Mouse (Mus musculus): ENCODE measurements around the gene B4galt4. TPM values are rescaled to one million over a fixed set of nuclear protein-coding genes. Genes with fewer than 3 reads are reported as not detected.

B4galt4 gene
- polyA plus RNA-seq, 1 experiment: 16.6 TPM

DNA sequence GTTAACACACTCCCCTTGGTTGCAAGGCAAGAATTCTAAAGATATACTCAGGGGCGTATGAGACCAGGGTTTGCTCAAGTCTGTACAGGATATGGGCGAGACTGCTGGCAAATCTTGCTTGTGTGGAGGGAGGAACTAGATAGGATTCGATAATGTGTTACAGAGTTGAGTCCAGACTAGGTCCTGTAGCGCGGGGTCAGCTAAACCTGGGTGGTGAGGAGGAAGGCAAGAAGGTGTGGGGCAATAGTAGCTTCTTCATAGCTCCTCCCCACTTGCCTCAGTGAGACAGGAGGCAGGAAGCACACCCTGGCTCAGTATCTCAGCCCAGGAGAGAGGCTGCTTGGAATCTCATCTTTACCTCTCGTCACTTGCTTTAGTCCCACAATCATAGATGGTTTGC lies 12.9 kb upstream of the B4galt4 start:
- no peak for DNase-seq (ENCODE audit: low spot score)

- DNase-seq (ENCODE audit: low spot score): no peak
These were observed 12.3 kb upstream of the B4galt4 start for GRCm38 (mm10) chr16:38729610-38730288.

GRCm38 (mm10) chr16:38730921-38731320 lies 11.1 kb upstream of the B4galt4 start:
- no peak for DNase-seq (ENCODE audit: low spot score)

DNA sequence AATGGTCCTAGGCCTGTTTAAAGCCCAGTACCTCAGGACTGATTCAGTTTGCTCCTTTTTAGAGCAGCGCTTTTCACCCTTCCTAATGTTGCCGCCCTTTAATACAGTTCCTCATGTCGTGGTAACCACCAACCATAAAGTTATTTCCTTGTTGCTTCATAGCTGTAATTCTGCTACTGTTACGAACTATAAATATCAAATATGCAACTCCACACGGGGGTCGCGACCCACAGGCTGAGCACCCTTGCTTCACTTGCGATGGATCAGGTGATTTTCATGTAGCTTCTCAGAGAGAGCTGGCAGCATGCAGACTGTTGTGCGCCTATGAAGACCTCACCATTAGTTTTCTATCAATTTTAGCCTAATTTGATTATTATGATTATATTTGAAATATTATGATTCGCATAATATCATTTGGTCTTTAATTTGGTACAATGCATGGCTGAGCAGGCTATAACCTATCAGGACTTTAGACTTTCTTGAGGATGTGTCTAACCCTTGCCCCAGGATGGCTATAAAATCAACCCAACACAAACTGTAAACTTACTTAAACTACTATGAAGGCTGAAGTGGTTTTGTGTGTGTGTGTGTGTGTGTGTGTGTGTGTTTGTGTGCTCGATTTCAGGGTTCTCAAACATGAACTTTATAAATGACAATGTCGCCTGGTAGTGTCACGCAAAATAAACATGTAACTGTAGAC lies 710 bp upstream of the B4galt4 start:
- DNase-seq (ENCODE audit: low spot score): no peak

DNA sequence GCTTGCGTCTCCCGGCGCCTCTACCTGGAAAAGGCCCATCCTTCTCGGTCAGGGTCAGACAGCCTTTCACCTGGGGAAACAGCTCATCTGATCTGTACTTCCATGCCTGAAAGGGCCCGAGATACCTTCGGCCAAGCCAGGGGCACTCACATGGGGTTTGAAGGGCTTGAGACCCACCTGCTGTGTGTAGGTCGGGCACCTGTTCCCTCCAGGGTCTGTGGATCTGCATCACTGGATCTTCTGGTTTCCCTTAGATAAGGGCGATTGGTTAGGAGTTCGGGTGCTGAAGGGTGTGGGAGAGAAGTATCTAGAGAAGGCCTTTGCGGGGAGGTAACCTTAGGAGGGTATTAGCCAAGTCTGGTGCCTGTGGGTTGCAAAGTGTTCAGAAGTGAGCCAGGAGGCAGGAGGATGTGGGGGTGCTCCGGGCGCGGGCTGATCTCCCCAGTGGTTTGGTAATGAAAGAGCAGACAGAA lies 631 bp downstream of the B4galt4 start:
- DNase-seq (ENCODE audit: low spot score): no peak

- DNase-seq (ENCODE audit: low spot score): no peak
These were observed 2.0 kb downstream of the B4galt4 start for GRCm38 (mm10) chr16:38743941-38744673.

DNA sequence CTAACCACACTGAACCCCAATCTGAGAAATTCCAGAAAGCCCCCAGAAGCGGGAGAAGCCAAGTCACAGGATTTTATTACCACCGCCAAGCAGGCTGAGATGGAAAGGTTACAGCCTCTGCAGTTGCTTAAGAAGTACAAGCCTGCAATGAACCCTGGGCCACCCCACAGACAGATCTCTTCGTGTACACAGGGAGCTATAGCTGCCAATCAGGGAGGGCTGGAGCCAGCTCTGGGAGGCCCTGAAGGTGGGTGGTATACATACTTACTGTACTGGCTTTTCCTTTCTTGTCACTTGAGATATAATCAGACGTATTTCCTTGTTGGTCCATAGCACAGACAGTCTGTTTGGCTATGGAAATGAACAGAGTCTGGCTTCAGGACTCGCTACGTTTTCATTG lies 8.7 kb downstream of the B4galt4 start:
- DNase-seq (ENCODE audit: low spot score): no peak

GRCm38 (mm10) chr16:38753631-38754030 lies 11.6 kb downstream of the B4galt4 start:
- DNase-seq (ENCODE audit: low spot score): no peak

DNA sequence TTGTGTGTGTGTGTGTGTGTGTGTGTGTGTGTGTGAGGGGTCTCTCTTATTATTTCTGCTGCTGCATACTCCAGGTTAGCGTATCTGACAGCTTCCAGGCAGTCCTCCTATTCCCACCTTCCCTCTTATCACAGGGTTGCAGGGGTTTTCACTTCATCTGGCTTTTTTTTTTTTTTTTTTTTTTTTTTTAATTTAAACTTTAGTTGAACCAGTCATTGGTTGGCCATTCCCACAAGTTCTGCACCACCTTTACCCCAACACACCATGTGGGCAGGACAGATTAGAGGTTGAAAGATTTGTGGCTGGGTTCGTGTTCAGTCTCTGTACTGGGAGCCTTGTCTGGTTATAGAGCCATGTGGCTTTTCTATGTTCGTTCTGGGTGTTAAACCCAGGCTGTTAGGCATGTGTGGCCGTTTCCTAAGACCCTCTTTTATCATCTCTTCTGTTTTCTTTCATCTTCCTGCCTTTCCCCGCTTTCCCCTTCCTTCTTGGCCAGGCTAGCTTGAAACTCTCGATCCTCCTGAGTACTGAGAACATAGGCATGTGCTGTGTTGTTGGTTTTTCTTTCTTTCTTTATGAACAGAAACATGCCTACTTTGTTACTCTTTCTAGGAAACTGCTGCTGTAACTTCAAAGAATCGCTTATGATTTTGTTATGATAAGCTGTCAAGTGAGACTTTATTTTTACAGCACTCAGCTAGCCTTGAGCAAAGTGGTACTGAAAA lies 13.6 kb downstream of the B4galt4 start:
- no peak for DNase-seq (ENCODE audit: low spot score)

DNA sequence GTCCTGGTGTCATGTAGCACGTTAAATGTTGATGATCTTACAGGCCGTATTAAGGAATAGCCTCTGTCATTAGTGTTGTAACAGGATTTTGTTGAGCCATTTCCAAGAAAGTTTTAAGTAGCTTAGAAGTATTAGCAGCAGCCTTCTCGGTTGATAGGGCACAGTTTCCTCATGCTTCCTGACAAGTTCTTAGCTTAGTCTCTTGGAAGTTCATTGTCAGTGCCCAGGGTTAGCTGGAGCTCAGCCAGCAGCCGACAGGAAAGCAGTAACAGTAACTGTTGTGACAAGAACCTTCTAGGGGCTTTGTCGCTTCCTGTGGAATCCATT lies 14.1 kb downstream of the B4galt4 start:
- DNase-seq (ENCODE audit: low spot score): no peak

DNA sequence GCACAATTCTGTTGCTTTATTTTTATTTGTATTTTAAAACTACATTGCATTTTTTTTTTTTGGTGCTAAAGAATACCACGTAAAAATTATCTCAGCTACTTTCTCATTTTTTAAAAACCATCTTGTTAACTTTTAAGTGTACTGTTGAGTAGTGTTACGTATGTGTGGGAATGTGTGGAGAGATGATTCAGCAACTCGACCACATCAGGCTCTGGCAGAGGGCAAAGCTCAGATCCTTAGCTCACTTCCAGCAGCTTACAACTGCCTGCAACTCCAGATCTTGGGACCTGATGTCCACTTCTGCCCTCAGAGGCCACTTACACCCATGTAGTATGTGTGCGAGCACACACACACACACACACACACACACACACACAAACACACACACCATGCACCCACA lies 14.5 kb downstream of the B4galt4 start:
- no peak for DNase-seq (ENCODE audit: low spot score)

DNA sequence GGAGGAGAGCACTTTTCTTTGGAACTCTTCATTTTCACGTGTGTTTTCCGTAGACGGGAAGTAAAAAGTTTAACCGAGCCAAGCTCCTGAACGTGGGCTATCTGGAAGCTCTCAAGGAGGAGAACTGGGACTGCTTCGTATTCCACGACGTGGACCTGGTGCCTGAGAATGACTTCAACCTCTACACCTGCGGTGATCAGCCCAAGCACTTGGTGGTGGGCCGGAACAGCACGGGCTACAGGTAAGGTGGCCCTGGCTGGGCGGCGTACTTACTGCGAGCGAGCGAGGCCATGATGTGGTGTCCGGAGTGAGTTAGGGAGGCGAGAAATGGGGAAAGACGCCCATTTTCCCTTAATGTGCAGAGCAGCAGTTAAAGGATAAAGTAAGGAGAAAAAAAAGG lies 15.6 kb downstream of the B4galt4 start:
- DNase-seq (ENCODE audit: low spot score): peak; percentile 14

GRCm38 (mm10) chr16:38758104-38758861 lies 16.2 kb downstream of the B4galt4 start:
- peak; percentile 16 for DNase-seq (ENCODE audit: low spot score)

- no peak for DNase-seq (ENCODE audit: low spot score)
These were observed 18.2 kb downstream of the B4galt4 start for GRCm38 (mm10) chr16:38760239-38760638.

GRCm38 (mm10) chr16:38760834-38761375 lies 18.8 kb downstream of the B4galt4 start:
- DNase-seq (ENCODE audit: low spot score): peak; percentile 9

DNA sequence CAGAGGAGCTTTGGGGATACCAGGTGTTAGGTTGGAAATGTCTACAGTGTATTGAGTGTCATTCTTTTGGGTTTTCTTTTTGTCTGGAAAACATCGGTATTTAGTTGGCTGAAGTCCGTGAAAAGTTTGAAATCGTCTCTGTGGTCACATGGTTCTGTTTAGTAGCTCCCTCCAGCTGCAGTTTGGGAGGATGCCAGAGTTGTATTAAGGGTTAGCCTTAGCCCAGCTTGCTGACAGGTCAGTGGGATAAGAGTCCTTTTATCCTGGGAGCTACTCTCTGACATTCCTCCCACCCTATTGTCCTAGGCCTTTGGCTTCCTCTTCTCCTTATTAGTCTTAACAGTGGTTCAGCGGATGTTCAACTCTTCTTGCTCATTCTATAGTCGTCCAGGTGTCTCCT lies 19.9 kb downstream of the B4galt4 start:
- DNase-seq (ENCODE audit: low spot score): peak; percentile 2

DNA sequence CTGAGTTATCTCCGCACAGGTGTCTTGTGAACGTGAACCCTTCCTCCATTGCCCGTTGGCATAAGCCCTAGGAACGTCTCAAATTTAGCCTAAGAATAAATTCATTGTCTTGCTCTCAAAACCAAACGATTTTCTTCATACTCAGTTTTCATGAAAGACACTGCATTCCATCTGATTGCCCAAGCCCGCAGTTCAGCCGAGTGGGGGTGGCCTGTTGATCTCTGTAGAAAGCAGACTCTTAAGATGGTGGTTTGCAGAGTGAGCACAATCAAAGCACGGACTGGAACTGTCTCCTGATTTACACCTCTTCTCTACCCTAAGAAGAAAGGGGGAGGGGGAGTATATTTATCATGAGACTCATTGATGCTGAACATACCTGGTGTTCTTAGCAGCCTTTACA lies 20.3 kb downstream of the B4galt4 start:
- peak; percentile 12 for DNase-seq (ENCODE audit: low spot score)

GRCm38 (mm10) chr16:38763508-38763907 lies 21.4 kb downstream of the B4galt4 start:
- DNase-seq (ENCODE audit: low spot score): no peak

DNA sequence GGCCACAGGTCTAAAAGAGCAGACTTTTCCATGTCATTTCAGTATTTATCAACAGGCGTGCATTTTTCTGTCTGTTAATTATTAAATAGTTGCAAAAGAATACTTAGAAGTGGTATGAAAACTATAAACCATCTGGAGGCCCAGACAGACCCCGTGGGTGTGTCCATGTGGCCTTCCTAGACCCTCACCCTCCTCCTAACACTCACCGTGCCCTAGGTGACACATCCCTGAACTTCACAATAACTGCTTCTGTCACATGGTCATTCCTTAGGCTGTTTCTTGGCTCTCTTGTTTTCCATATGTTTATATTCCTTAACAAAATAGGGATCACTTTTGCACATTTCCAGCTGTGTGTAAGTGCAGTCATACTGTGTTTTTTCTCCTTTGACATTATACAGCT lies 24.6 kb downstream of the B4galt4 start:
- no peak for DNase-seq (ENCODE audit: low spot score)

DNA sequence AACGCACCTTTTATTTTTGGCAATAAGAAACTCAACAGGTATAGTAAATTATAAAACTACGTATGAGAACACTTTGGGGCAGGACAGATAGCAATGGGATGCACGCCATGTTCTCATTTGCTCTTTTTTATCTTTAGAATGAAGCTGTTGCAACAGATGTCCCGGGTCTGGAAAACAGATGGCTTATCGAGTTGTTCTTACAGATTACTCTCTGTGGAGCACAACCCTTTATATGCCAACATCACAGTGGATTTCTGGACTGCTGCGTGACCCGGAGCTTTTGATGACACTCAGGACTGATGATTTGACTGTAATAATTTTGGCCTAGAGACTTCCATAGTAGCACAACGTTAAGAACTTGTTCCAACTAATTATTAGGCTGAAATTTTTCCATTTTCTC lies 25.7 kb downstream of the B4galt4 start:
- no peak for DNase-seq (ENCODE audit: low spot score)

DNA sequence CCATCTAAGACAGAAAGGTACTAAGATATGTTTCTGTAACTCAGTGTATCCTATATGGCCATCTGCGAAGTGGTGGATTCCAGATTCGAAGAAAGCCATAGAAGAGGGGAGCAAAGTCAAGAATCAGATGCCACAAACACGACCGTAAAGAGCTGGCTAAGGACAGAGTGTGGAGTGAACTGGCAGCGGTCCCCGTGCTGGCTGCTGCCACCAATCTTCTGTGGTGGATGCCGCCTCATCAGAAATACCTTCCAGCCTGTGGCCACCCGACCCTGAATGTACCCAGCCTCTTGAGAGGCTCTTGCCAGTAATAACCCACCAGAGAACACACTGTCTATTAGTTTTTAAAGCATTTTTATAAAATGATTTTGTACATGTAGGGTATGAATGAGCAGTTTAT lies 26.3 kb downstream of the B4galt4 start:
- no peak for DNase-seq (ENCODE audit: low spot score)
